Mouse (Mus musculus) forebrain, embryonic 13.5 days (tissue): ENCODE measurements around the gene Asxl2. TPM values are rescaled to one million over a fixed set of nuclear protein-coding genes. Genes with fewer than 3 reads are reported as not detected.

ENCODE experiments used
- ATAC-seq: fragments of 200-750 bp; cut with Nextera tagmentation; 2 replicates; pipeline ENCODE4 v1.8.0; 2017
- H3K27ac ChIP-seq: fragments of 300-500 bp; sonication (generic); 2 replicates; pipeline ENCODE4 v1.5.1; 2015; ENCODE audit warnings: inconsistent platforms, mild to moderate bottlenecking, moderate library complexity
- H3K27me3 ChIP-seq: fragments of 300-500 bp; sonication (generic); 2 replicates; pipeline ENCODE4 v1.6.1; 2015; ENCODE audit warnings: mild to moderate bottlenecking, inconsistent platforms
- H3K36me3 ChIP-seq: fragments of 300-500 bp; sonication (generic); 2 replicates; pipeline ENCODE4 v1.6.1; 2015; ENCODE audit warnings: mild to moderate bottlenecking, inconsistent platforms; ENCODE audit not compliant: poor library complexity, severe bottlenecking
- H3K4me1 ChIP-seq: fragments of 300-500 bp; sonication (generic); 2 replicates; pipeline ENCODE4 v1.6.1; 2015; ENCODE audit warnings: inconsistent platforms
- H3K4me2 ChIP-seq: fragments of 300-500 bp; sonication (generic); 2 replicates; pipeline ENCODE4 v1.6.1; 2015; ENCODE audit warnings: inconsistent platforms, mild to moderate bottlenecking, moderate library complexity
- H3K4me3 ChIP-seq: fragments of 300-500 bp; sonication (generic); 2 replicates; pipeline ENCODE4 v1.5.1; 2015; ENCODE audit warnings: mild to moderate bottlenecking, inconsistent platforms
- H3K9ac ChIP-seq: fragments of 300-500 bp; sonication (generic); 2 replicates; pipeline ENCODE4 v1.6.1; 2015; ENCODE audit warnings: mild to moderate bottlenecking, inconsistent platforms
- H3K9me3 ChIP-seq: fragments of 300-500 bp; sonication (generic); replicated peaks from 2 replicates; pipeline ENCODE4 v1.6.1; 2016; ENCODE audit warnings: inconsistent platforms
- WGBS: fragments of 180-500 bp; shearing (Covaris S2); methylation state at CpG from one replicate; pipeline ENCODE4 v1.1.7; 2015; 5-methylcytosine and 5-hydroxymethylcytosine counted together
- polyA plus RNA-seq: library from polyadenylated mRNA; unstranded; fragments of >200 nt; fragmentation: Nextera tagmentation; extraction: Ambion mirVana; gene quantifications from 2 replicates; pipeline ENCODE4 v1.2.1, GENCODE M21; 2015

Asxl2 gene
- polyA plus RNA-seq = 17.0 and 18.1 TPM in 2 replicates

DNA sequence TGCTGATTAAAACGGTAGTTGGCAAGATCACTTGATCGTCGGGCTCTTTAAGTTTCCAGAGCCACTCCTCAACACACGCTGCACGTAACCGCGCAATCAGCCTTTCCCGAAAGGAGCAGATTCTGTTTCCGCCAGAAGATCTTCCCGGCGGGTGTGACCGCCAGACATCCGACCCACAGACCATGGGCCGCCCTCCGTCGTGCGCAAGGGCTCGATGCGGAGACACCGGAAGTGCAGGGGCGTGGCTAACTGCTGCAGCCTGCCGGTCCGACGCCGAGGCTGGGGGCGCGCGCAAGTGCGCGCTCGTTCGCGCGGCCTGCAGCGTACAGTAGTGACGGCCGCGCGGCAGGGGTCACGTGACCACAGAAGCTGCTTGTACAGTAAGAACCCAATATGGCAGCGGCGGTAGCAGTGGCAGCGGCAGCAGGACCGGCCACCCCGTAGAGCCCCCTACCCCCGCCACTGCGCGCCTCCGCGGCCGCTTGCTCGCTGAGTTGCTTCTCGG, at the start of gene Asxl2:
TSS of gene Asxl2 (plus strand) at position 328 of the 505 bp plus-strand sequence.
- Histone ChIP-seq H3K27ac (peak within 1 kb of the TSS; percentile 95), H3K9me3 (no peaks in the 10 kb centered on the region), H3K36me3 (peaks cover 13% of the 10 kb centered on the region), H3K27me3 (no peaks in the 10 kb centered on the region), H3K4me2 (peak within 1 kb of the TSS; percentile 64), H3K4me3 (peak within 1 kb of the TSS; percentile 93), H3K4me1 (peaks cover 20% of the 10 kb centered on the region), H3K9ac (peak within 1 kb of the TSS; percentile 90)
- ATAC-seq = peak; percentile 97
- WGBS = under 1% methylated on average over 53 of the region's 53 CpGs

DNA sequence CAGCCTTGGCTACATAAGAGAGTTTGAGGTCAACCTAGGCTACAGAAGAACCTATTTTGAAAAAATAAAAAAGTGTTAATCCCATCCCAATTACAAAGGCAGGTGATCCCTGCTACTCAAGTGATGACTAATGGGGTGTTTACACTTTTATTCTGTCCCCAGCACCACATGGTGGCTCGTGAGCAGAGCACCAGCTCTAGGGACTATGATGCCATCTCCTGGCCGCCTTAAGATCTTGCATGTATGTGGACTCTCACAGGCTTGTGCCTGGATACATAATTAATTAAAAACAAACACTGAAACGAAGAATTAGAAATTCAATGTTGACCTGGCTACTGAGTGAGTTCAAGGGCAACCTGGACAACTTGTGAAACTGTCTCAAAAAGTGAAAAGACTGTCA, 49.5 kb upstream of the Asxl2 start:
- peaks cover 23% of the 10 kb centered on the region for H3K4me1 ChIP-seq
- H3K36me3 ChIP-seq = peaks cover 60% of the 10 kb centered on the region
- H3K9me3 ChIP-seq = no peaks in the 10 kb centered on the region
- H3K27ac ChIP-seq = no peak overlapping the region
- H3K27me3 ChIP-seq = no peaks in the 10 kb centered on the region
- 21% methylated on average over 3 of the region's 3 CpGs for WGBS
- ATAC-seq = no peak
- no peak overlapping the region for H3K4me2 ChIP-seq
- H3K4me3 ChIP-seq = no peak overlapping the region
- no peak overlapping the region for H3K9ac ChIP-seq

DNA sequence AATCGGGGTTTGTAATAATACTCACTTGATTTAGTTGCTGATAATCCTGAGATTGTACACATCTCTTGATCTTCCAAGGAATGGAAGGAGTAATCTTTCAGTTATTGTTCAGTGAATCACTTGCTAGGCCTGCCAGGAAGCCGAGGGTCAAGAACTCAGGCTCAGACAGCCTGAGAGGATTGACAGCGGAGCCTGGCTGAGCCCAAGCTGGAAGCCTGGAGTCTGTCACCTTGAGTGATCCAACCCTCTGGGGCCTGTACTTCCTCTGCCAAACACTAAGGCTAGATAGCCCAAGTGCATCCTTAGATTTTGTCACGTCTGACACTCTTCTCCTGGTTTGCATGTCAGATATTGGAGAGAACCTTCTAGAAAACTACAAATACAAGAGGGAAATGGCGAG, 48.9 kb upstream of the Asxl2 start:
- whole genome bisulfite sequencing = 86% methylated on average over 5 of the region's 5 CpGs
- no peak overlapping the region for H3K4me2 ChIP-seq
- H3K27ac ChIP-seq = no peak overlapping the region
- H3K4me1 ChIP-seq = peaks cover 18% of the 10 kb centered on the region
- no peak overlapping the region for H3K9ac ChIP-seq
- H3K36me3 ChIP-seq = peaks cover 66% of the 10 kb centered on the region
- no peak for ATAC-seq
- H3K27me3 ChIP-seq = no peaks in the 10 kb centered on the region
- H3K9me3 ChIP-seq = no peaks in the 10 kb centered on the region
- no peak overlapping the region for H3K4me3 ChIP-seq

DNA sequence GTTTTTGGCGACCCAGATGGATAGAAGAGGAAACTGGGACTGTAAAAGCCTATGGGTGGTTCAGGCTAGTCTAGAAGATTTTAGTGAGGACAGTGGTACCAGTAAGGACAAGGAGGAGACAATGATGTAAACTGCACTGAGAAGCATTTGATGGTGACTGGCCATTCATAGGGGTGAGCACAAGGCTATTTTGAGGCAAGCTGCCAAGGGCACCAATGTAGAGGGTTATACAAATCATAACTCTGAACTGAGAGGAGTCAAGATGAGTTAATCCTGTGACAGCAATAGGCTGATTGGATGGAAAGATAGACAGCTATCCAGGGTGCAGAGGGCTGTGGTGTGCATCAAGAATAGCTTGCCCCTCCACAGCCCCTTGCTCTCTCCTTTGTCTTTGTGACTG, 41.8 kb upstream of the Asxl2 start:
- peaks cover 15% of the 10 kb centered on the region for H3K4me1 ChIP-seq
- H3K9me3 ChIP-seq = no peaks in the 10 kb centered on the region
- WGBS = 81% methylated on average over 1 of the region's 1 CpGs
- no peak overlapping the region for H3K4me3 ChIP-seq
- H3K27ac ChIP-seq = no peak overlapping the region
- no peak overlapping the region for H3K4me2 ChIP-seq
- H3K9ac ChIP-seq = no peak overlapping the region
- ATAC-seq = no peak
- no peaks in the 10 kb centered on the region for H3K27me3 ChIP-seq
- H3K36me3 ChIP-seq = peaks cover 72% of the 10 kb centered on the region

DNA sequence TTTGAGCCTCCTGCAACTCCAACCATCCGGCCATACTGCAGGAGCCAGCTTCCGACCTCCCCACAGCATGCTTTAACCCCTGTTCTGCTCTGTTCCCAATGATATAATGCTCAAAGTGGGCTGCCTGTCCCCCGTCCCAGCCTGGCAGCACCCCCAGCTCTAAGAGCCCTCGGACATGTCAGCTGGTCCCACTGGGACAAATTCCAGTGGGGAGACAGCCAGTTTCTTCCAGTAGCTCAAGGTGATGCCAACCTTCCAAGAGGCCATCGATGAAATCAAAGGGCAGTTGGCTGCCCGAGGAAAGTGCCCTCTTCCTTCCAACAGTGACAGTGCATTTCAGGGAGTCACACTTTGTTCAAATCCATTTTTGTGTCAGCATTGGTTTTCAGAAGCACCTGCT, 41.4 kb upstream of the Asxl2 start:
- H3K9ac ChIP-seq = no peak overlapping the region
- H3K9me3 ChIP-seq = no peaks in the 10 kb centered on the region
- peaks cover 15% of the 10 kb centered on the region for H3K4me1 ChIP-seq
- H3K27ac ChIP-seq = no peak overlapping the region
- H3K27me3 ChIP-seq = no peaks in the 10 kb centered on the region
- WGBS = 82% methylated on average over 6 of the region's 6 CpGs
- peaks cover 72% of the 10 kb centered on the region for H3K36me3 ChIP-seq
- no peak overlapping the region for H3K4me2 ChIP-seq
- no peak for ATAC-seq
- H3K4me3 ChIP-seq = no peak overlapping the region

DNA sequence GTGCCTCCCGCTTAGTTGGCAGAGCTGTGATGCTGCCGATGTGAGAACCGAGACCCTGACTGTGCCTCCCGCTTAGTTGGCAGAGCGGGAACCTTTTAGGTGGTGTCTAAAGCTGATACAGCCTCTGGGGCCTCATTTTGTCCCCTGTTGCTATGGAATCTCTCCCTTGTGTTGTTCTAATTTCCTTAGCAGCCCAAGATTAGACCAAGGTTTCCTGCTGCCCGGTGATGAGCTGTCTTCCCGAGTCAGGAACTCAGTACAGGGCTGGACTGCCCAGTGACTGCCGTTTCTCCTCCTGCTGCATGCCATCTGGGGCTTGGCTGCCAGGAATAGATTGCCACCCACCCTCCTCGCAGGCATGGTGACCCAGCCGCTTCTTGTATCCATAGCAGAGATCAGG, 40.7 kb upstream of the Asxl2 start:
- H3K9ac ChIP-seq = peak overlapping the region; percentile 26; the same call in 1 of the 2 replicates
- no peaks in the 10 kb centered on the region for H3K9me3 ChIP-seq
- WGBS = 47% methylated on average over 10 of the region's 10 CpGs
- H3K4me2 ChIP-seq = 0 out of 2 replicates have a peak overlapping the region, but pooled peaks have one; percentile 10
- H3K4me3 ChIP-seq = no peak overlapping the region
- no peaks in the 10 kb centered on the region for H3K27me3 ChIP-seq
- no peak; the same call in 1 of the 2 replicates for ATAC-seq
- H3K36me3 ChIP-seq = peaks cover 75% of the 10 kb centered on the region
- peak overlapping the region; percentile 54 for H3K27ac ChIP-seq
- peaks cover 15% of the 10 kb centered on the region for H3K4me1 ChIP-seq

DNA sequence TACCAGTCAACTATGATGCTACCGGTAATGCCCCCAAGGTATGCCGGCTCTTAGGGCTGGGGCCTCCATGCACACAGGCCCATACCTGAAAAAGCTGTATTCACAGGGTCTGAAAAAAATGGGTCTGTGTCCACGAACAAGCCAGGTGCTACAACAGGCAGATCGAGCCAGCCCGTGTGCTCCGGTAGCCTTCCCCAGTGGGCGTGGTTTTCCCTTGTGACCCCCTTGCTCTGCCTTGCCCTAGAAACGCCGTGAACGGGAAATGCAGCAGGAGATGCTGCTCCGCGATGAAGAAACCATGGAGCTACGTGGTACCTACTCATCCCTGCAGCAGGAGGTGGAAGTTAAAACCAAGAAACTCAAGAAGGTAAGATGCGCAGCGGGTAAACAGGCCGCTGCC, 38.8 kb upstream of the Asxl2 start:
- H3K4me2 ChIP-seq = no peak overlapping the region
- no peak for ATAC-seq

DNA sequence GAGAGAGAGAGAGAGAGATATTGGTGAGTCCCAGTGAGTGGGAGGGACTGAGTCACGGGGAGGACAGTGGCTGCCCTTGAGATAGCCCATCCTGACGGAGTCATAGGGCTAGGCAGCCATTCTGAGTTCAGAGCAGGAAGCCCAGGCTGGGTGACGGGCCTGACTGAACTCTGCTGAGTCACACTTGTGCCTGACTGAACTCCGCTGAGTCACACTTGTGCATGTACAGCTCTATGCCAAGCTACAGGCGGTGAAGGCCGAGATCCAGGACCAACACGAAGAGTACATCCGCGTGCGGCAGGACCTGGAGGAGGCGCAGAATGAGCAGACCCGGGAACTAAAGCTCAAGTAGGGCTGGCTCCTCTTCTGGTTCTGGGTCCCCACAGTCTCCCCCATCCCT, 37.3 kb upstream of the Asxl2 start:
- H3K27ac ChIP-seq = no peak overlapping the region
- peaks cover 73% of the 10 kb centered on the region for H3K36me3 ChIP-seq
- H3K9me3 ChIP-seq = no peaks in the 10 kb centered on the region
- no peak overlapping the region for H3K4me3 ChIP-seq
- 93% methylated on average over 12 of the region's 12 CpGs for WGBS
- no peaks in the 10 kb centered on the region for H3K27me3 ChIP-seq
- H3K4me2 ChIP-seq = no peak overlapping the region
- H3K9ac ChIP-seq = no peak overlapping the region
- H3K4me1 ChIP-seq = peaks cover 15% of the 10 kb centered on the region
- ATAC-seq = no peak

More for the DNA sequence above, 38.8 kb upstream of the Asxl2 start:
- H3K9ac ChIP-seq = no peak overlapping the region
- H3K27me3 ChIP-seq = no peaks in the 10 kb centered on the region
- no peaks in the 10 kb centered on the region for H3K9me3 ChIP-seq
- H3K4me3 ChIP-seq = no peak overlapping the region
- no peak overlapping the region for H3K27ac ChIP-seq
- H3K4me1 ChIP-seq = peaks cover 15% of the 10 kb centered on the region
- H3K36me3 ChIP-seq = peaks cover 71% of the 10 kb centered on the region
- 91% methylated on average over 16 of the region's 16 CpGs for WGBS

DNA sequence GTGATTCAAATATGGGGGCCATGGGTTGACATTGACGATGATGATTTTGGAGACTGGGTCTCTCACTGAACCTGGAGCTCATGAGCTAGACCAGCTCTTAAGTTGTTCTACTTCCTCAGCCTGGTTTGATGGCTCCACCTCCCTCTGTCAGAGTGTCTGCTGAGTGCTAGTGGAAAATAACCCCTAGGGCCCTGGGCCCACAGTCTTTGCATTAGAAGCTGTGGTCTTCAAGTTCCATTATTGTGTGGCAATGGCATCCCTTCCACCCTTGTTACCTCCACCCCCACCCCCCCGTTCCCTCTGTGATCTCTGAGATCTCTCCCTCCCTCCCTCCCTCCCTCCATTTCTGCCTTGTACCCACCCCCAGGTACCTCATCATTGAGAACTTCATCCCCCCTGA, 36.6 kb upstream of the Asxl2 start:
- peaks cover 80% of the 10 kb centered on the region for H3K36me3 ChIP-seq
- 97% methylated on average over 2 of the region's 2 CpGs for WGBS

DNA sequence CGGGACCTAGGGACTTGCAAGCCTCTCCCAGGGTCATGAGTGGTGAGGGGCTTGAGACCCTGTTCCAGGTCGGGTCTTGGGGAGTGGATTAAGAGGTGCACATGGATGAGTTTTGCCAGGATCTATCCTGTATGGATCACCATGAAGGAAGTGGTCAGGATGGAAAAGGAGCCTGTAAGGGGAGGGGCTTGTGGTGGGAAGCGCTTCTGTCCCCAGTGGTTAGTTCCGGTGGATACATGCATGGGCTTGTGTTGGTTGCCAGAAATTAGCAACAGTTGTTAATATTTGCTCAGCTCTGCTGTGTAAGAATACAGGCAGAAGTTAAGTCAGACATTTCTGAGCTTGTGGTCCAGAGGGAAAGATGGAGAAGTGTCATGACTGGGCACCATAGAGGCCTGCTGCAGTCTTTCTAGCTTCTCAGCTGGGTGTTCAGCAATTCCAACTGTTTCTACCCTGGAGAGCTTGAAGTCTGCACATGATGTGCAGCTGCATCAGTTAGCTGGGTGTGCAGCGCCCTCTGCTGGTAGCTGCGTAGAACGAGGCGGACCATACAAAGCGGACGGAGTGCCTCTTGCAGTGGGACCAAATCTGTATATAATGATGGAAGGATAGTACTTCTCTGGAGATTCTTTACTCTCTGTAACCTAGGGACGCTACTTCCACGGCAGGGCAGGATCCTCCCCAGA, 35.9 kb upstream of the Asxl2 start:
- ATAC-seq = peak; percentile 80
- peaks cover 86% of the 10 kb centered on the region for H3K36me3 ChIP-seq

More for the DNA sequence above, 36.6 kb upstream of the Asxl2 start:
- no peak overlapping the region for H3K27ac ChIP-seq
- H3K4me1 ChIP-seq = peaks cover 12% of the 10 kb centered on the region
- no peaks in the 10 kb centered on the region for H3K27me3 ChIP-seq
- H3K4me2 ChIP-seq = no peak overlapping the region
- no peak for ATAC-seq
- no peak overlapping the region for H3K9ac ChIP-seq
- H3K9me3 ChIP-seq = no peaks in the 10 kb centered on the region
- no peak overlapping the region for H3K4me3 ChIP-seq

DNA sequence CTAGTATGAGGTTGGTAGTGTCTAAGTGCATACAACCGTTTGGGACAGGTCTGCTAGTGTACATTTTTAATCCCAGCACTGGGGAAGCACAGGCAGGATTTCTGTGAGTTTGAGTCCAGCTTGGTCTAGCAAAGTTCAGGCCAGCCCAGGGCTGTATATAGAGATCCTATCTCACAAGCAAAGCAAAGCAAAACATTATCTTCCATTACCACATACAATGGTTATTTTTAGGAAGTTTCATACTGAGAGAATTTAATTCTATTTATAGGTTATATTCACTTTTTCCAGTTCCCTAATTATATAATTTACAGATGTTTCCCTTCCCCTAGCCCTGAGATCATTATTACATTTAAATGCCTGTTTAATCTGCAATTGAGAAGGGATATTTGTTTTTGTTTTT, 35.4 kb upstream of the Asxl2 start:
- Histone ChIP-seq H3K9me3 (no peaks in the 10 kb centered on the region), H3K27ac (no peak overlapping the region), H3K4me3 (no peak overlapping the region), H3K4me1 (peaks cover under 1% of the 10 kb centered on the region; the same call in 1 of the 2 replicates), H3K36me3 (peaks cover 86% of the 10 kb centered on the region), H3K27me3 (no peaks in the 10 kb centered on the region), H3K4me2 (no peak overlapping the region), H3K9ac (no peak overlapping the region)
- no peak for ATAC-seq
- 77% methylated on average over 1 of the region's 1 CpGs for WGBS

More for the DNA sequence above, 35.9 kb upstream of the Asxl2 start:
- WGBS = 33% methylated on average over 12 of the region's 12 CpGs
- Histone ChIP-seq H3K9me3 (no peaks in the 10 kb centered on the region), H3K4me1 (peaks cover 6% of the 10 kb centered on the region), H3K27ac (0 out of 2 replicates have a peak overlapping the region, but pooled peaks have one; percentile 3), H3K27me3 (no peaks in the 10 kb centered on the region), H3K4me2 (no peak overlapping the region), H3K4me3 (no peak overlapping the region), H3K9ac (no peak overlapping the region)

DNA sequence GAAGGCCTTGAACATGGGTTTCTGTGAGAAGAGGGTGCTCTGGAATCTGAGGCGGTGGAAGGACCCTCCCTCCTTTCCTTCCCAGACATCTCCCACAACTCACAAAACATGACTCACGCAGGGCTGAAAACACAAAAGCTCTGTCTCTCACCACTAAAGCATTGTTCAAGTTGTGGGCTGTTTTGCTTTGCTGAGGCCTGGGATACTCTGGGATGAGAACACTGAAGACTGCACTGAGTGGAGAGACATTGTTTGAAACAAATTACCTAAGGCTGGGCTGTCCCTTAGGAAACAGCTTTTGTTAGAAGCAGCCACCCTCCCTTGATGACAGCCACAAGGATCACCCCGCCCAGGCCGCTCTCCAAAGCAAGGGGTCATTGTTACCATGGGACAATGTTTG, 33.5 kb upstream of the Asxl2 start:
- Histone ChIP-seq H3K27ac (no peak overlapping the region), H3K4me1 (no peaks in the 10 kb centered on the region), H3K4me3 (no peak overlapping the region), H3K27me3 (no peaks in the 10 kb centered on the region), H3K9me3 (no peaks in the 10 kb centered on the region), H3K9ac (no peak overlapping the region), H3K4me2 (no peak overlapping the region), H3K36me3 (peaks cover 86% of the 10 kb centered on the region)
- ATAC-seq = no peak
- 75% methylated on average over 4 of the region's 4 CpGs for WGBS
